Mouse (Mus musculus) common myeloid progenitor, adult 5-6 weeks (primary cell): Measurements from ENCODE around the gene Hivep2. TPM values are rescaled to one million over a fixed set of nuclear protein-coding genes. Genes with fewer than 3 reads are reported as not detected.

ENCODE experiments used
- ATAC-seq: replicated peaks from 2 replicates; pipeline ENCODE4 v1.8.0; 2016; ENCODE audit warnings: low read depth, mild to moderate bottlenecking, moderate TSS enrichment, inconsistent platforms; ENCODE audit not compliant: poor library complexity, severe bottlenecking
- total RNA-seq: library from RNA; stranded (forward); fragments of 200-1000, 187-1606 nt; gene quantifications from 2 replicates; pipeline ENCODE4 v1.2.3, GENCODE M21; 2017

Gene Hivep2
- total RNA-seq, 1 experiment from 2014 or later: 1.8 TPM

- no peak for ATAC-seq
Measured at GRCm38 (mm10) chr10:14116978-14117377, 151.1 kb downstream of the Hivep2 start.

- no peak for ATAC-seq
Measured at GRCm38 (mm10) chr10:14119201-14119600, 153.3 kb downstream of the Hivep2 start.

GRCm38 (mm10) chr10:14120512-14120911, 154.6 kb downstream of the Hivep2 start:
- ATAC-seq: no peak

- ATAC-seq: no peak
Measured at GRCm38 (mm10) chr10:14127826-14128225, 162.0 kb downstream of the Hivep2 start.

- ATAC-seq: no peak
Measured at GRCm38 (mm10) chr10:14130270-14130669, 164.4 kb downstream of the Hivep2 start.

GRCm38 (mm10) chr10:14131307-14131706, 165.4 kb downstream of the Hivep2 start:
- ATAC-seq: no peak

GRCm38 (mm10) chr10:14132061-14132460, 166.2 kb downstream of the Hivep2 start:
- ATAC-seq: no peak

- ATAC-seq: peak; percentile 87
Measured at GRCm38 (mm10) chr10:14132937-14133336, 167.1 kb downstream of the Hivep2 start.

GRCm38 (mm10) chr10:14138663-14139062, 172.8 kb downstream of the Hivep2 start:
- no peak for ATAC-seq

- ATAC-seq: no peak
Measured at GRCm38 (mm10) chr10:14144840-14145239, 179.0 kb downstream of the Hivep2 start.

- ATAC-seq: no peak
Measured at GRCm38 (mm10) chr10:14164829-14165228, 199.0 kb downstream of the Hivep2 start.

GRCm38 (mm10) chr10:14168197-14168844, 202.4 kb downstream of the Hivep2 start:
- peak; percentile 91 for ATAC-seq

- ATAC-seq: no peak
Measured at GRCm38 (mm10) chr10:14168869-14169566, 203.1 kb downstream of the Hivep2 start.

GRCm38 (mm10) chr10:14174124-14174523, 208.2 kb downstream of the Hivep2 start:
- peak; percentile 83 for ATAC-seq

- peak; percentile 50 for ATAC-seq
Measured at GRCm38 (mm10) chr10:14179424-14180339, 213.8 kb downstream of the Hivep2 start.

- ATAC-seq: peak; percentile 80
Measured at GRCm38 (mm10) chr10:14186352-14186976, 220.6 kb downstream of the Hivep2 start.

GRCm38 (mm10) chr10:14189050-14189449, 223.2 kb downstream of the Hivep2 start:
- peak; percentile 73 for ATAC-seq

- ATAC-seq: no peak
Measured at GRCm38 (mm10) chr10:14191202-14191601, 225.3 kb downstream of the Hivep2 start.

GRCm38 (mm10) chr10:14192156-14192555, 226.3 kb downstream of the Hivep2 start:
- no peak for ATAC-seq

- no peak for ATAC-seq
Measured at GRCm38 (mm10) chr10:14193702-14194101, 227.8 kb downstream of the Hivep2 start.
